Mouse (Mus musculus): Measurements from ENCODE around the gene Uqcc1.

Gene Uqcc1

GRCm38 (mm10) chr2:155929531-155930442, at the start of gene Uqcc1:
TSS of gene Uqcc1 (minus strand) at chr2:155930310.
- peak; percentile 89 to 94 for DNase-seq

DNA sequence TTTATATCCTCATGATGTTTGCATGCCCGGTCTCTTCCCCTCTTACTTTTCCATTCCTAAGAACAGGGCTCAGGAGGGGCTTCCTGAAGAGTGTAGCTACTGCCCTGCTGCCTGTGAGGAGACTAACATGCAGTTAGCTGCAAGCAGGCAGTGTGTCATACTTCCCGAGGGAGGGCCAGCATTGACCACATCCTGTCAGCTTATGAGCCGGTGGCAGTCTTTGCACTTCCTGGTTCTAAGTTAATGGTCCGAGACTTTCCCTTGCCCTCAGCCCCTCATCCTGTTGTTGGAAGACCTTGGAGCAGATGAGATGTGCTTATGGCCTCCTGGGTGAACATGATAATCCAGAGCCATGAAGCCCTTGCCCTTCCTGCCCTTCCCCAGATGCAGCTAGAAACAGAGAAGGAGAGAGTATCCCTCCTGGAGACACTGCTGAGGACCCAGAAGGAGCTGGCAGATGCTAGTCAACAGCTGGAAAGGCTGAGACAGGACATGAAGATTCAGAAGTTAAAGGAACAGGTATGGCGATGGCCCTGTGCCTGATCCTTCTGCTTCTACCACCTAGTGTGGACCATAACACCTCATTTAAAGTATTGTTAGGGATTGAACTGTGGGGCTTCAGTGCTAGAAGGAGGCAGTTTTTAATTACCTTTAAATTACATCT, 49.4 kb upstream of the Uqcc1 start:
- DNase-seq: no peak

DNA sequence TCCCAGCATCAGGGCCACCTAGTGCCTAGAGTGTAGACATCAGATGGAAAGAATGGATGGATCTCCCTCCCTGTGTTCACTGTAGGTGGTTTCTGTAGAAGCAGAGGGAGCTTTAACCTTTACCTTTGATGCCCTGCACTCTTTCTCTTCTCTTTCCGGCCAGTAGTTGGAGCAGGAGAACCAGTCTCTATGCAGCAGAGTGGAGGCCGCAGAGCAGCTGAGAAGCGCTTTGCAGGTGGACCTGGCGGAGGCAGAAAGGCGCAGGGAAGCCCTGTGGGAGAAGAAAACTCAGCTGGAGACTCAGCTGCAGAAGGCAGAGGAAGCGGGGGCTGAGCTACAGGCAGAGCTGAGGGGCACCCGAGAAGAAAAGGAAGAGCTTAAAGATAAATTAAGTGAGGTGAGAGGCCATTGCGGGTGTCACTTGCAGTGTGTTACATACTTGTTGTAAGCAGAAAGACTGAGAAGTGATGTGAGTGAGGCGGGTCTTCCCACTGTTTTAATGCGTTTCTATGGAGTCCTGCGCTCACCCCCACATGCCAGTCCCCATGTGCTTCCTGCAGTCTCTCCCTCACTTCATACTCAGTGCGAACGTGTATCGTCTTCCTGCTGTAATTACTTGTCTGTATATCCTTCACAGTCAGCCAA, 44.1 kb upstream of the Uqcc1 start:
- no peak for DNase-seq

- no peak for DNase-seq
These were observed 43.2 kb upstream of the Uqcc1 start for GRCm38 (mm10) chr2:155973348-155973747.

DNA sequence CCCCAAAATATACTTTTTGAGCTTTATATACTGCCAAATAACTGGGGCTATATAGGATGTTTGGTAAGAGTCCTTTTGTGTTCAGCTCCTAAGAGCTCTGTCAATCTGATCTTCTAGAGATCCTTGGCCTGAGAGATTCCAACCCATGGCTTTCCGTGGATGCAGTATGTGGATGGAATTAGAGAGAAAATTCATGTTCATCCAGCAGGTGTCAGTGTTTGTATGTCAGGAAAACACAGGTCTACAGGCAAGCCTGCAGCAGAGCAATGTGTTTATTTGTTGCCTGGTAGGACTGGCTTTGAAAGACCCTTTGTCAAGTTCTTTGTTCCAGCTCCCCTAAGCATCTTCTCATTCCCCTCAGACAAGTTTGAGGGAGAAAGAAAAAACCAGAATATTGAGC, 32.9 kb upstream of the Uqcc1 start:
- peak in 1 of 2 experiments; percentile 47 for DNase-seq

GRCm38 (mm10) chr2:155961862-155962261, 31.8 kb upstream of the Uqcc1 start:
- DNase-seq: no peak

DNA sequence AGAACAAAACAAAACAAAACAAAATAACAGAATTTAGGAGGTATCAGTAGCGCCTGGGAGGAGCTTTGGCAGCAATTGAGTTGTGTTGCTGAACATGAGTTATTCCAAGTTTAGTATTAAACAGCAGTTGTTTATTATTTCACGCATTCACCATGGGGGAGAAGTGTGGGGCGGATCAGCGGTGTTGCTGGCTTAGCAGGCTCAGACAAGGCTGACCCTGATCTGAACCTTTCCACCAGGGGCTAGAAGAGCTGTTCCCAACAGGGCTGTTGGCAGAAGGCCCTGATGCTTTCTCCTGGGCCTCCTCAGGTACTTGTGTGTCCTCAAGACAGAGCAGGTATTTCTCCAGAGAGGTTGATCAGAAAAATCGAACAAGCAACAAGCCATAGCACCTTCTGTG, 29.9 kb upstream of the Uqcc1 start:
- DNase-seq: no peak

DNA sequence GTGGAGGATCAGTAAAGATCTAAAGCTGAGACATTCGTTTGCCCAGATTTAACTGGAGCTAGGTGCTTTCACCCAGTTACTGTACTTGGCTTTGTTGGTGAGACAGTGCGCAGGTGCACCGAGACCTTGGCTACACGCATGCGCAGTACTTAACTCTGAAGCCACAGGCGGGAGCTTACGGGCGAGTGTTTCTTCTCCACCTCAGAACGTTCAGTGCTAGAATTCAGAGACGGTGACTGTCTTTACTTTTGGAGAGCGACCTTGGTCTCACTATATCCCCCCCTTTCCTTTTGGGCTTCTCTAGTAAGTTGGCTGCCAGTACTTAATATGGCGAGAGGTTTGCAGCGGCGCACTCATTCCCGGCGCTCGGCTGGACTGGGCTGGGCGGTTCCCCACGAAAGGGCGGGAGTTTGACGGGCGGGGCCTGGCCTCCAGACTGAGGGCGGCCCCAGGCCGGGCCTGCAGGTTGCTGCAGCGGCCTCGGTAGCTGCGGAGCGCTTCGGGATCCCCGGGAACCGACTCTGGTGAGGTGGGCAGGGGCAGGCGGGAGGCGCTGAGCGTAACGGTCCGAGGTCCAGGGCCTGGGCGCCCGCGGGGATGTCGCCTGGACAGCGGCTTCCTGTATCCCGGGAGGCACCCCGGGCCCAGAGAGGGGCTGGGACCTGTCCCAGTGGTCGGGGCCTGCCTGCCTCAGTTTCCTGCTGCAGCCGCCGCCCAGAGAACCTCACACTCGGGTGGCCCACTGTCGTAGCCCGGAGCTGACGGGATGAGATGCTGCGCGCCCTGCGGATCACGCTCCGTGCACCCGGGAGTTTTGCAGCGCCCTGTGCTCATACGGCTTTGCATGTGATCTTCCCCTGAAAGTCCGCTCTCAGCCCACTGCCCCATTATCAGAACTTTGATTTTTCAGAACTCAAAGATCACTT, 26.3 kb upstream of the Uqcc1 start, which contains the start of gene Cep250:
Gene Cep250 (plus strand): TSS at position 325 of the 926 bp plus-strand sequence.
- peak; percentile 88 to 91 for DNase-seq

GRCm38 (mm10) chr2:155952006-155952405, 21.9 kb upstream of the Uqcc1 start:
- DNase-seq: peak; percentile 76 to 81

DNA sequence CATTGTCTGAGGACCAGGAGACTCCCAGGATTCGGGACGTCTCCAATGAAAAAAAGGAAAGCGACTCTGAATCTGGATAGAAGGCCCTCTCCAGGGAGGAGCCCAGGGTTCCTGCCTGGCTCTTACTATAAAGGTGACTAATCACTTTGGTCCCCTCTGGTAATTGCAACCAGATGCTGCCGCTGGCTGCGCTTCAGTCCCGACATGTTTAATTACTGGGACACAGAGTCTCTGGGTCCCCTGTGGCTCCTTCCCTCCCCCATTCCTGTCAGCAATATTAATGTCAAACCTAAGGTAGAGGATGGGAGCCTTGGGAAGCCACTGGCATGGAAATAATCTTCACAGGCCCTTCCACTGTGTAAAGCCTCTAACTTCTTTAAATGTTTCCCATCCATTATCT, 19.3 kb upstream of the Uqcc1 start:
- DNase-seq: no peak

DNA sequence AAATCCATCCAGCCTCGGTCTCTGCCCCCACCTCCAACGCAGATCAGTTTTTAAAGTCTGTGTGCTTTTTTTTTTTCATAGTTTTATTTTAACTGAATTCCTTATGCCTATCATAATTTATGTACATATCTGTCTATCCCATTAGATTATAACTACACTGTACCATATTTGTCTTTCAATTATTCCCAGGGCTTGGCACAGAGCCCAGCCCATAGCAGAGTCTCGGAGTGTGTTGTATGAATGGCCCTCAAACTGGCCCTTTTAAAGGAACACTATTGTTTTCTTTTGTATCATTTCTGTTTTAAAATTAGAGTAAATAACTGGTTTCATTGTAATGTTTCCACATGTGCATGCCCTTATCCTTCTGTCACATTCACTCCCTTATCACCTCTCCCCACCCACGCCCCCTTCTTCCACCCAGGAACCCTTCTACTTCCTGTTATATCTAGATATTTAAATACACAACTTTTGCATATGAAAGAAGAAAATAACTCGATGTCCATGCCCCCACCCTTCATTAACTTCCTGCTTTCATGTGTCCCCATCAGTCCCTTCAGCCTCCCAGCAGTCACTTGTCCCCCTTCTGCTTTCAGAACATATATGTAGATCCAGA, 17.4 kb upstream of the Uqcc1 start:
- no peak for DNase-seq

DNA sequence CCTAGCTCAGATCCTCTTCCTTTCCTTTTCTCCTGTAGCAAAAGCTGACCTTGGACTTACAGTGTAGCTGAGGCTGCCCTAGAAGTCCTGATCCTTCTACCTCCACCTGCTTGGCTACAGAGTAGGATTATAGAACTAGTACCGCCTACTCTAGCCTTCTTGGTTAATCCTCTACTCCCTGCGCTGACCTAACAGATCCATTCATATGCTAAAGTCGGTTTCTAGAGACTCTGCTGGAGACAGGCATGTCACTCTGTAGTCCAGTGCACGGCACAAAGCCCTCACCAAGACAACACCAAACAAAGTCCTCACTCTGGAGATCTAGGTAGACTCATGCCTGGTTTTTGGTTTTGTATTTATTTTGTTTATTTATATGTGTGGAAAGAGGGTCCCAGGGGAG, 16.4 kb upstream of the Uqcc1 start:
- no peak for DNase-seq

DNA sequence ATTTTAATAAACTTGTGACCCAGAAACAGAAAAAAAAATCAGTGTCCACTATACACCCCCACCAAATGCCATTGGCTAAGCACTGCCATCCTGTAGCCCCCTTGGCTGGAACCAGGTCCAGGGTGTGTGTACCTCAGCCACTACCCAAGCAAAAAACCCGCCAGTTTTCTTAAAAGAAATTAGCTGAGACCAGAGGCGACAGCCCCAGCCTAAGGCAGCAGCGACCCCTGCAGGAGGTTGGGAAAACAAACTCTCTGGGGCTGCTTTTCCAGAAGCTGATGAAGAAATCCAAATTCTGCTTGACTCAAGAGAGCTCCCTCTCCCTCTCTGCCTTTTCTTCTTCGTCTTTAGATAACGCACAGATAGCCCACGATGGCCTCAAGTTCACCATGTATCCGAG, 16.0 kb upstream of the Uqcc1 start:
- DNase-seq: peak; percentile 63 to 67

DNA sequence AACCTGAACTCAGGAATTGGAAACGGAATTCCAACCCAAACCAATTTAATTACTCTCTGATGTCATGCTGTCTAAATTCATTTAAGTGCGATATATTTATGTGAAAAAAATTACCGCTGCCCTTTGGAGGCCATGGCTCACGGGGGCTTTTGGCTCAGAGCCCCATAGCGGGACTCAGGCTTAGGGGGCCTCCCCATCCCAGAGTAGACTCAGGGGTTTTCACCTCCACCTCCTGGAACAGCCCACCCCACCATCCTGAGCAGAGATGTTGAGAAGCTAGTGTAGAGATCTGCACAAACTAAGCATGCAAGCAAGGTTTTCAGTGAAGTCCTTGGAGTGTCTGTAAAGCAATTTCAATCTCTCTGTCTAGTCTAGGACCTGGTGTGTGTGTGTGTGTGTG, 15.5 kb upstream of the Uqcc1 start:
- no peak for DNase-seq

- DNase-seq: no peak
These were observed 15.0 kb upstream of the Uqcc1 start, which contains the start of gene Gdf5 for GRCm38 (mm10) chr2:155945124-155945523. TSS of gene Gdf5 (minus strand) at chr2:155945367.

- DNase-seq: no peak
These were observed 14.6 kb upstream of the Uqcc1 start for GRCm38 (mm10) chr2:155944685-155945084.

- no peak for DNase-seq
These were observed 13.4 kb upstream of the Uqcc1 start for GRCm38 (mm10) chr2:155943463-155943862.

- no peak for DNase-seq
These were observed 11.8 kb upstream of the Uqcc1 start for GRCm38 (mm10) chr2:155941697-155942442.

GRCm38 (mm10) chr2:155940681-155941080, 10.6 kb upstream of the Uqcc1 start, which contains the start of gene Gm15557:
TSS of gene Gm15557 (plus strand) at chr2:155940728.
- no peak for DNase-seq

- no peak for DNase-seq
These were observed 9.9 kb upstream of the Uqcc1 start for GRCm38 (mm10) chr2:155939897-155940529.
